Mouse (Mus musculus): Measurements from ENCODE around the gene Echdc1.

DNA sequence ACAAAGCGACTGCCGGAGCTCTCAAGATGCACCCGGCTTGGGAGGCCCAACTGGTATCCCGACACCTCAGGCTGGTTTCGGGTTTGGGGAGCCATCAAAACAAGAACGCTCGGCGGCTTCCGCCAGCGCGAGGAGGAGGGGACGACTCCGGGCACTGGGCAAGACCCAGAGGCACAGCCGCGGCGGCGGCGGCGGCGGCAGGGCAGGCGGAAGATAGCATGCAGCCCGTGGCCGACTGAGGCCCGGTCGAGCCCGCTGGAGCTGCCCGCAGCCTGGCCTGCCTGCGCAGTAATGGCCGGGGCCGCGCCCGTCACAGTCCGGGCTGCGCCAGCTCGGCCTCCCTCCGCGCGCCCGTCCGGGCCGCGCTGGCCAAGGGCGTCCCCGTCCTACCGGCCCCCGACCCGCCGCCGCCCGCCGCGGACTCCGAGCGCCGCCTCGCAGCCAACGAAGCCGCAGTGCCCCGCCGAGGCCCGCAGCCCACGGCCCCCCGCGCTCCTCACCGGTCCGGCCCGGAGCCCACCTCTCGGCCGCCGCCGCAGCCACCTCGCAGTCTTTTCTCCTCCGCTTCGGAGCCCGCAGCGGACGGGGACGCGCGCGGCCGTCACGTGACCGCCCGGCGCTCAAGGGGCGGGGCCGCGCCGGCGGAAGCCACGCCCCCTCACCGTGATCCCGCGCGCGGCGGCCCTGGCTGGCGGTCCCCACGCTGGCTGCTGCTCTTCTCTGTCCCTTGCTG is 48.7 kb downstream of the Echdc1 start:
- no peak for TF ChIP-seq CTCF (IDR thresholded peaks at IDR 0.05; ENCODE audit: control insufficient read depth, insufficient read depth, insufficient read length)
- no peak for TF ChIP-seq MYOD1 (IDR thresholded peaks at IDR 0.05; ENCODE audit: control insufficient read depth, insufficient read length, low read depth)
- no peak for TF ChIP-seq MYOG (IDR thresholded peaks at IDR 0.05; ENCODE audit: control insufficient read depth, extremely low read depth, insufficient read length)
- TF ChIP-seq FOSL1 (IDR thresholded peaks at IDR 0.05; ENCODE audit: insufficient read depth, low read length, poor library complexity, severe bottlenecking): no peak
- TF ChIP-seq CEBPB (IDR thresholded peaks at IDR 0.05; ENCODE audit: low read depth): no peak
- TF ChIP-seq MAX (IDR thresholded peaks at IDR 0.05): peak; percentile 62
